In genomic region chr10:44636061-44636460, GRCm38 (mm10) we compare ENCODE assay signal across 16 mouse cellular contexts.
"Had no signal": no experiment of that assay in that cellular context is flagged by ENCODE, and none has a peak within 500 bp of the region (broad histone marks: within the 10 kb centered on the region; RNA-seq: fewer than 3 reads in every experiment).

No protein-coding gene starts in this region.

- H3K9me3 ChIP-seq: limb, embryonic 13.5 days; liver, embryonic 15.5 days; megakaryocyte, embryonic 14.5 days; midbrain, embryonic 15.5 days; neural tube, embryonic 12.5 days had no signal

- H3K36me3 ChIP-seq: limb, embryonic 13.5 days; liver, embryonic 15.5 days; midbrain, embryonic 15.5 days; neural tube, embryonic 12.5 days had no signal

- H3K27me3 ChIP-seq: limb, embryonic 13.5 days; liver, embryonic 15.5 days; megakaryocyte, embryonic 14.5 days; midbrain, embryonic 15.5 days; neural tube, embryonic 12.5 days had no signal

- H3K27ac ChIP-seq: limb, embryonic 13.5 days; liver, embryonic 15.5 days; midbrain, embryonic 15.5 days; neural tube, embryonic 12.5 days had no signal

- H3K4me2 ChIP-seq: limb, embryonic 13.5 days; liver, embryonic 11.5 days; liver, embryonic 15.5 days; lung, embryonic 14.5 days; midbrain, embryonic 11.5 days; midbrain, embryonic 15.5 days; neural tube, embryonic 12.5 days had no signal

- ATAC-seq: midbrain, embryonic 15.5 days had no signal

- H3K4me1 ChIP-seq: limb, embryonic 13.5 days; midbrain, embryonic 15.5 days; neural tube, embryonic 12.5 days had no signal

- H3K4me3 ChIP-seq: limb, embryonic 13.5 days; liver, embryonic 15.5 days; megakaryocyte, embryonic 14.5 days; midbrain, embryonic 15.5 days; neural tube, embryonic 12.5 days had no signal

- DNase-seq: kidney, adult 11 months; kidney, adult 9 months; kidney, postnatal 14 days; left cerebral cortex, postnatal 4 days; lung, embryonic 14.5 days; lung, postnatal 4 days; retina, postnatal 1 day; right cerebral cortex, postnatal 4 days; thymus, postnatal 4 days had no signal

- H3K9ac ChIP-seq: limb, embryonic 13.5 days; liver, embryonic 15.5 days; lung, embryonic 14.5 days; midbrain, embryonic 15.5 days; neural tube, embryonic 12.5 days had no signal
